Mouse (Mus musculus) MEL (cell line): Measurements from ENCODE around the gene Hoxb4.

ENCODE experiments used
- CTCF ChIP-seq, 3 experiments: IDR thresholded peaks in 2 of 3; conservative IDR thresholded peaks in 1 of 3; 2 replicates each; pipeline ENCODE4 v1.5.1; 2011 to 2012; ENCODE audit warnings: low read length in 3 of 3, low read depth in 2 of 3, mild to moderate bottlenecking in 2 of 3, improper control_type of control experiment in 1 of 3, inconsistent platforms in 1 of 3, mixed read lengths in 1 of 3, moderate library complexity in 1 of 3; ENCODE audit not compliant: control insufficient read depth in 1 of 3, insufficient read depth in 1 of 3, poor library complexity in 1 of 3, severe bottlenecking in 1 of 3
- E2F4 ChIP-seq: IDR thresholded peaks from 2 replicates; pipeline ENCODE4 v1.6.1; 2011; ENCODE audit warnings: low read depth, low read length, improper control_type of control experiment, borderline replicate concordance
- EP300 ChIP-seq, 2 experiments: IDR thresholded peaks; 2 replicates each; pipeline ENCODE4 v1.6.1; 2011; ENCODE audit warnings: improper control_type of control experiment in 2 of 2, low read length in 2 of 2, low read depth in 1 of 2, mild to moderate bottlenecking in 1 of 2
- MAX ChIP-seq: IDR thresholded peaks from 2 replicates; pipeline ENCODE4 v1.6.1; 2011; ENCODE audit warnings: low read length, improper control_type of control experiment
- NRF1 ChIP-seq: IDR thresholded peaks from 2 replicates; pipeline ENCODE4 v1.6.1; 2014; ENCODE audit warnings: low read depth, mild to moderate bottlenecking, inconsistent platforms, low read length, improper control_type of control experiment, moderate library complexity; ENCODE audit not compliant: poor library complexity, insufficient read depth, severe bottlenecking
- POLR2A ChIP-seq, 2 experiments: IDR thresholded peaks; 2 replicates each; pipeline ENCODE4 v1.6.1; 2011 to 2012; ENCODE audit warnings: low read length in 2 of 2, mild to moderate bottlenecking in 2 of 2, control low read depth in 1 of 2, improper control_type of control experiment in 1 of 2, low read depth in 1 of 2, moderate library complexity in 1 of 2; ENCODE audit not compliant: control insufficient read depth in 1 of 2, insufficient read depth in 1 of 2, poor library complexity in 1 of 2
- RAD21 ChIP-seq: IDR thresholded peaks from 2 replicates; pipeline ENCODE4 v1.6.1; 2011; ENCODE audit warnings: mild to moderate bottlenecking, low read depth, low read length, improper control_type of control experiment
- ZMIZ1 ChIP-seq: IDR thresholded peaks from 2 replicates; pipeline ENCODE4 v1.6.1; 2012; ENCODE audit warnings: low read depth, mild to moderate bottlenecking, inconsistent platforms, low read length, improper control_type of control experiment, moderate library complexity

DNA sequence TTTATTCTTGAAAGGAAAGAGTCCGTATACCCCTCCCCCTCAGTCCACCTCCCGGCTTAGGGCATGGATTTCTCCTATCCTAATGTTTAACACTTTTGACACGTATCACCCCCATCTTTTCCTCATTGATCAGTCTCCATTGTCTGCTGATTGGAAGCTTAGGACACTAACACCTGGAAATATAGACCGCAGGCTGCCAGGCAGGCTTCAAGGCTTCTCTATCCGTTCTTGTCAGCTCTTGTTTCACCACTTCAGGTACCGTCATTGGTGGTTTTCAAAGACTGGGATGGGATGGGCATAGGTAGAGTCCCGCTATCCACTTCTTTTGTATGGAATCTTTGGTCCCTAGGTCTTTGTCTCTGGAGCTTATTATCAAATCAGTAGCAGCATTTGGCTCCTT, 9.1 kb downstream of the Hoxb4 start:
- TF ChIP-seq ZMIZ1, result no peak
- no peak for TF ChIP-seq MAX
- TF ChIP-seq CTCF (IDR thresholded peaks at IDR 0.05 in 2 of 3, conservative IDR thresholded peaks at IDR 0.05 in 1 of 3; ENCODE audit: control insufficient read depth in 1 of 3, insufficient read depth in 1 of 3, low read depth in 2 of 3, low read length in 3 of 3, poor library complexity in 1 of 3, severe bottlenecking in 1 of 3), result no peak
- TF ChIP-seq POLR2A (IDR thresholded peaks at IDR 0.05; ENCODE audit: control insufficient read depth in 1 of 2, insufficient read depth in 1 of 2, low read depth in 1 of 2, low read length in 2 of 2, poor library complexity in 1 of 2), result no peak
- no peak for TF ChIP-seq E2F4
- no peak for TF ChIP-seq EP300 (IDR thresholded peaks at IDR 0.05; ENCODE audit: low read depth in 1 of 2, low read length in 2 of 2)
- no peak for TF ChIP-seq NRF1
- TF ChIP-seq RAD21, result no peak
